Mouse (Mus musculus): ENCODE data around the gene 1110051M20Rik.

The 1110051M20Rik gene

DNA sequence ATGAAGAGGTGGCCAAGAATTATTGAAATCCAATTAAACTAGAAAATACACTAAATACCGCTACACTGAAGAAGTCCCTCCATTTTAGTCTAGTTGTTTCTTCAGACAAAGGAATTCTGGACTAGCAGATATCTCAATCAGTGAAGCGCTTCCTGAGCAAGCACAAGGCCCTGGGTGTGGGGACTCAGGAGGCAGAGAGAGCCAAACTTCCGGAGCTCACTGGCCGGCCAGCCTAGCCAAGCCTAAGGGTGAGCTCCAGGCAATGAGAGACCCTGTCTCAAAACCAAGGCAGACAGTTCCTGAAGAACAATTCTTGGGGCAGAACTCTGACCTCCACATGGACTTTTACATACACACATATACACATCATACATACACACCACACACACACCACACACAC is 95.6 kb downstream of the 1110051M20Rik start:
- DNase-seq (ENCODE audit: low spot score) = no peak

DNA sequence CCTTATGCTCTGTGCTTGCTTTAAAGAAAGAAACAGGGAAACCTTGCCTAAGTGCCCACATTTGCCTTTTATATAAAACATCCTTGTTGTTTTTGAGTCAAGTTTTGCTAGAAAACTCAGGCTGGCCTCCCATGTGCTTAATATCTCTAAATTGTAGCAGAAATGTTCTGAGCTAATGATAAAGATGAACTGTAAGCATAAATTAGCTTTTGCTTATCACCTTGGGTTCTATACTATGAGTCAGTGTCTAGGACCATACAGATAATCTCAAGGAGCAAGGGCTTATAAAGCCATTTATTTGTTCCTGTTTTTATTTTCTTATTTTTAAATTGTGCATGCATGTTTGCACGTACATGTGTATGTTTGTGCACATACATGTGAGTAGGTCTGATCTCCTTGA is 98.9 kb downstream of the 1110051M20Rik start:
- DNase-seq (ENCODE audit: low spot score) = no peak

DNA sequence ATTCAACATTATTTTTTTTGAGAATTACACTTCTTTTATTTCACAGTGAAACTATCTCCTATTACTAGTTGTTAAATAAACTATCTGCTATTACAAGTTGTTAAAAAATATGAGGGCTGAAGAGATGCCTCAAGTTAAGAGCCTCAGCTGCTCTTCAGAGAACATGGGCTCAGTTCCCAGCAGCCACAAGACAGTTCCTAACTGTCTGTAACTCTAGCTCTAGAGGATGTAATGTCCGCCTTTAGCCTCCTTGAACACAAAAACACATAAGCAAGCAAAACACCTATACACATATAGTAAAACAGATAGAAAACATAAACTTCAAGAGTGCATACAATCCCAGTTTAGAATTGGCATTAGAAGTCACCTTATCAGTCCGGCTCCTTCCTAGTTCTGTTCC is 104.9 kb downstream of the 1110051M20Rik start:
- no peak for DNase-seq (ENCODE audit: low spot score)

DNA sequence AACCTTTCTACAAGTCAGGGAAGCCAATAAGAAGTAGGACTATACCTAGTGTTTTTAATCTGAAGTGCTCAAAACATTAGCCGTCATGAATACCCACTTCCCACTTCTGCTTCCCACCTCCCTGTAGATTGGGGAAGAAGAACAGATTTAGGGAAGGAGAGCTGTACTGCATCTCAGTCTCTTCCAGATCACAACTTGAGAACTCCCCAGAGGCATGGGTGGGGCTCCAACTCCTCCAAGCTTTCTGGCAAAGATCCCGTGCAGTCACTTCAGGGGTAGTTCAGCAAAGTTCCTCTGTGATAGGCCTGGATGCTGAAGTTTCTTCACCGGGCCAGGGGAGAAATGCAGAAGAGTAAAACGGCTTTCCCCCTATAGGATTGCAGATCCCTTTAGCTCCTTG is 109.4 kb downstream of the 1110051M20Rik start:
- DNase-seq (ENCODE audit: low spot score) = no peak

DNA sequence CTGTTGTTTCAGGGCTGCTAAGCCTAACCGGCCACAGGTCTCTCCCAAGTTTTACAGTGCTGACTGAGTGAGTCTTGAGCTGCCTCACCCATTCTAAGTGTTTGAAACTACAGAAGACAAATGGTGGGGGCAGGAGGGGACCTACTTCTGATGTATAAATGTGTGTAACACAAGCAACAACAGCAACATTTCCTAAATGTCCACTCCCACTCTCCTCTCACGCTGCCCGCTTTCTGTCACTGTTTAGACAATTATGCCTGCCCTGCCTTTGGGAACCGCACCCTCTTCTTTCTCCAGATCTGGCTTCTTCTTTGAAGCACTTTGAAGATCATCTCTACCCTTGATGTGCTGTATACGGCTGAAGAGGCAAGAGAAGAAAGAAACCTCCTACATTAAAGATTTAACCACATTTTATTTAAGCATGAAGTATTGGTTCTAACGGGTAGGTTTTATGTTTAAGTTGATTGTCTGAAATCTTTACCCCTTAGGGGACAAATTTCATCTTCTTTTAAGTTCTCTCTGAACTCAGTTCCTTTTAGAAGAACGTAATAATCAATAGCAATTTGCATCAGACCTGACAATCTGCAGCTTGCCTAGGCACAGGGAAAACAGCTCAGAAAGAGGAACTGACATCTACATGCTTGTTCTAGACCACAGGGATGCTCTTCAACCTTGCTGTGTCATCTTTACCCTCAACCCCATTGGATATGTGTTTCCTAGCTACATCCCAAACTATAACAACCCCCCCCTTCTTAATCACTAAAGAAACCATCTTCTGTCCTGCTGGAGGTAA is 113.3 kb downstream of the 1110051M20Rik start:
- no peak for DNase-seq (ENCODE audit: low spot score)

DNA sequence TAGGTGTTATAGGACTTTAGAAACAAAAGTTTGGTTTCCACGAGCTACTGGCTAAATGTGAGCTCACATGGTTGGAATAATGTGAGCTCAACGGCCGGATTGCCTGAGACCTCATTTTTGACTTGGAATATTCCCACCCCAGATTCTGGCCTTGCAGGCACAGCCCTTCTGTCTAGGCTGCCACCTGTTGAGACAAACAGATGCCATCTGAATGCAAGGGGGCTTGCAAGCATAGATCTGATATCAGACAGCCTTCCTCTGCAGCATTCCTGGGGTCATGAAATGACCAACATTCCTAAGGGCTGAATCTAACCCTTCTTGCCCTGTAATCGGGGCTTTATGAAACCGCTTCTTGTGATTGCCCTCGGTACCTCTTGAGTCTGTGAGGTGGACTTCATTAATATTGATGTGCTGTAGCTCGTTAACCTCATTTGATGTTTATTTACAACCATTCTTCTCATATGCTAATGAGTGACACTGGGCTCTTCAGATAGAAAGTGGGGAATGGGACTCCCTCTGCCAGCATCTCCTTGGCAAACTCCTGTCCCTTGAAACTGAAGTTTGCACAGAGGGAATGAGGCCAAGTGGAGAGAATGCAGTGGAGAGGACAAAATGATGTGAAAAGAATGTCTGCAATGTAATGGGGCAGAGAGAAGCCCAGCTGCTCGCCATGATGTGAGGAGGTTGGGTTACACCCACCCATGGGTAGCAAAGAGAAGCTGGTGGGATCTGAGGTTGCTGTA is 114.3 kb downstream of the 1110051M20Rik start:
- no peak for DNase-seq (ENCODE audit: low spot score)

DNA sequence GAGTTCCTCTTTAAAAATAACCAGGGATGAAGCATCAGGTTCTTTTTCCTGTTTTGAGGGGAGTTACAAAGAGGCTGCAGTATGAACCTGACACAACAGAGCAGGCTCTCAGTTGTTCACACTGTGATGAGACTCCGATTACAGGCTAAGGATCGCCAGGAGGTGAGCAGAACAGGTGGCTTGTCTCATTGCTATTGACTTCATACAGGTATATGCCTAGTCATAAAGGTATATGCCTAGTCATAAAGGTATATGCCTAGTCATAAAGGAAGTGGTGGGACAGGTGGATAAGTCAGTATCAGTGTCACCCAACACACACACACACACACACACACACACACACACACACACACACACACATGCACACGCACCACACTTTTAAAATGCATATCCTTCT is 115.8 kb downstream of the 1110051M20Rik start:
- DNase-seq (ENCODE audit: low spot score) = no peak

DNA sequence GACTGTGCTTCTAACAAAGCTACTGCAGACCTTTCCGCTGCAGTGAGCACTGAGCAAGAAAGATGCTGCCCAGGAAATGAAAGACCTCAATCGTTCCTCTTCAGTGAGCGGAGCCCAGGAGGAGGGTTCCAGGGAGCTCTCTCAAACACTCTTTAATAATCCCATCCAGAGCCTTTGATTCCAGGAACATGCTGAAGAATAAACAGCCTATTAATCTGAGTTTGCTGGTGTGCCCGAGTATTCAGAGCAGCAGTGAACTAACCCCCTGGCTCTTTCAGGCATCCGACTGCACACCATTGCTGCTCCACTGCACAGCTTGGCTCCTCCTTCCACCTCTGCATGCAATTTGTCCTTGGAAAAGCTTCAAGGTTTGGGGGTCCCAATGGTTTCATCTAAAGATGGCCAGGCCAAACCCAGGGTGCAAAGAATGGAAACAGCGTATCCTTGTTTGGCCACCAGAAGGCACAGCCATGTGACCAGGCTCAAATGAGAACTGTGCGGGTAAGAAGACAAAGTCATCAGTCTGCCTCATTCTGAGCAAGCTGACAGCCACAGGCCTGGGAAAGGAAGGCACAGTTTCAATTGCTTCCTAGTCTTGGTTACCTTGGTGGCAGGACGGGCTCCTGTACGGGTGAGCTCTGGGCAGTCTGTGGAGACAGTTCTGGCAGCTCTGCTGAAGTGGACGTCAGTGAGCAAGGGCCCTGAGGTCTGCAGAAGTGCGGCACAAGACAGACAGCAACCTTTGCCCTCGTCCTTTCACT is 116.4 kb downstream of the 1110051M20Rik start:
- no peak for DNase-seq (ENCODE audit: low spot score)

DNA sequence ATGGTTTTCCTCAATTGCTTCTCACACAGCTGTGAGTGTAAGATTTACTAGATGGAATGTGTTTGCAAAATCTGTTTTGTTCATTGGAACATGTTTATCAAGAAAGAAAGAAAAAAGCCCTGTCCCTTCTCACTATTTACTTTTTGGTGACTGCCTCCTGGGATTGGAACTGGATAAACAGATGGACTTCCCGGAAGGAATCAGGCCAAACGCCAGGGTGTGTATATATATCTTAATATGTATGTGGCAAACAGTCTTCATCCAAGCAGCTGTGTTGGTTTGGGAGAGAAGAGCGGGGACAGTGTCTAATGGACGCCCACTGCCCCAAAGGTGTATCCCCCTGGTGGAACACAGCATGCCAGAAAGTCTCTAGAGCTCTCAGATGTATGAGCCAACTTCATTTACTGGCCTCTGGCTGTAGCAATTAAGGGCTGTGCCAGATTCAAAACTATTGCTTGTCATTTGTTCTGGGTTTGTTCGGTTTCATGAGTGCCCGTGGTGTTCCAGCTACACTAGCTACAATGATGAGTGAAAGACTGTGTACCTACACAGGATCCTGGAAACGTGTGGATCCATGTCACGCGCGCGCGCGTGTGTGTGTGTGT is 117.7 kb downstream of the 1110051M20Rik start:
- no peak for DNase-seq (ENCODE audit: low spot score)

DNA sequence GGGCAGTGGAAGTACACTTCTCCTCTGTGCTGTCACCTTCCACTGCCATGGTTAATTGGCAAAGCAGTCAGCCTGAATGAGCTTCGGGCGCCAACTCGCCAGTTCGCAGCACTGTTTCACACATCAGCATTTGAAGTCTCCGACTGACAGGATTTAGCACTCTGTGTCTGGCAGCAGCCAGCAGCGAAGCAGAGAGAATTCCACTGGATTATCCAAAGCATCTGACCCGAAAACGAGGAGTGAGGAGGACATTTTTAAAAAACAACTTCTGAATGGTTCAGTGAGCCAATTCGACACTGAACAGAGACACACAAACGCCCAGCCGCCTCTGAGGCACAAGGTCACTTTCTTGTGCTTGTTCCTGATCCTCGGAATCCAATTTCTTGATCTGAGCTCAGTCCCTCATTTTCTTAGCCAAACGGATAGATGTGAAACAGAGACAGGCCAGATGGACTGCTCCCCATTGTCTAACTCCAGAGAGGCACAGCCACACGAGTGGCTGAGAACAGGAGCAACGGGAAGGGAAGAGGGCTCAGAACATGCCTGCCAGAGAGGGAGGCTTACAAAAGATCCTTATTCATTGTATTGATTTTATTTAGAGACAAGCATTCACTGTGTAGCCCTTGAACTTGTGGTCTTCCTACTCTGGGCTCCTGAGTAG is 119.6 kb downstream of the 1110051M20Rik start:
- no peak for DNase-seq (ENCODE audit: low spot score)

DNA sequence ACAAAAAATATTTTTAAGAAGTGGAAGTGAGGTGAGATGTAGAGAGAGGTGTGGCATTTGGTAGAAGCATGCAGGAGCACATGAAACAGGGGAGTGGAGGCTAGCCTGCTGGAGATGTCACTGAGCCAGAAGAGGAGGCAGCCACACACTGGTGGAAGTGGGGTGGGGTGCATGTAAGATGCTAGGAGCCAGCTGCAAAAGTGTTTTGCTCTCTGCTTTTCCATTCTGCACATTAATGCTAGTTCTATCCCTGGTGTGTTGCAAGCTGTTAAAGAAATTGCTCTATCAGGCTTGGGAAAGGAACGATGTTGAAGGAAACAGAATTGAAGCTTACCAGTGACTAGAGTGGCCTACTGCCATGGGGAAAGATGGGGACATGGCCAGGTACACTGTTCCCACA is 120.2 kb downstream of the 1110051M20Rik start:
- DNase-seq (ENCODE audit: low spot score) = no peak

DNA sequence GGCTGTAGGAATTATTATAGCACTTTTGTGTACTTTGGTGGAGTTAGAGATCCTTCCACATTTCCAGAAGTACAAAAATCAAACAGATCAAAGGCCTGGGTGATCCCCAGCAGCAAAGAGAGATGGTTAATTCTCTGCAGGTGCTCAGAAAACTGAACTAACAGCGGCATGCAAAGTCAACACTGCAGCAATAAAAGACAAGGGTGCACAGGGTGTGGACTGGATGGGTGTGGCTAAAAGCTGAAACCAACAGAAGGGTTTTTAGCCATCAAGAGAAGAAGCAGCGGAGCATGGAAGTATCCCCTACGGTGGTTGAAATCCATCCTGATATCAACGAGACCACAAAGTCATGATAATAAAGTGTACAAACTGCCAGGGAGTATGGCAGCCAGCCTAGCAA is 122.0 kb downstream of the 1110051M20Rik start:
- no peak for DNase-seq (ENCODE audit: low spot score)

DNA sequence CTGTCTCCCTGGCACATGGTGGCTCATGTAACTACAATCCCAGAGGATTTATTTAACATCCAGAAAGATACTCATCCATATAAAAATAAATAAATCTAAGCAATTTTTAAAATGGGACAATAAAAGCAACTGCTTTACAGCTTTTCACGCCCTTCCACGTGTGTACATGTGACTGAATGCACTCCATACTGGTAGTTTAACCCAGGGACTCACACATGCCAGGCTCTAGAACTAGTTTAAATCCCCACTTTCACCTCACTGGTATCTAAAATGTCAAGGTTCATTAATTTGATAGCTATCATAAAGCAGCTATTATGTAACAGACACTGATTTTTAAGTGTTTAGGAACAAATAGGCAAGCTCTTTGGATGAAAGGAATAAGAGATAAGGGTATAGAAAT is 122.6 kb downstream of the 1110051M20Rik start:
- no peak for DNase-seq (ENCODE audit: low spot score)

DNA sequence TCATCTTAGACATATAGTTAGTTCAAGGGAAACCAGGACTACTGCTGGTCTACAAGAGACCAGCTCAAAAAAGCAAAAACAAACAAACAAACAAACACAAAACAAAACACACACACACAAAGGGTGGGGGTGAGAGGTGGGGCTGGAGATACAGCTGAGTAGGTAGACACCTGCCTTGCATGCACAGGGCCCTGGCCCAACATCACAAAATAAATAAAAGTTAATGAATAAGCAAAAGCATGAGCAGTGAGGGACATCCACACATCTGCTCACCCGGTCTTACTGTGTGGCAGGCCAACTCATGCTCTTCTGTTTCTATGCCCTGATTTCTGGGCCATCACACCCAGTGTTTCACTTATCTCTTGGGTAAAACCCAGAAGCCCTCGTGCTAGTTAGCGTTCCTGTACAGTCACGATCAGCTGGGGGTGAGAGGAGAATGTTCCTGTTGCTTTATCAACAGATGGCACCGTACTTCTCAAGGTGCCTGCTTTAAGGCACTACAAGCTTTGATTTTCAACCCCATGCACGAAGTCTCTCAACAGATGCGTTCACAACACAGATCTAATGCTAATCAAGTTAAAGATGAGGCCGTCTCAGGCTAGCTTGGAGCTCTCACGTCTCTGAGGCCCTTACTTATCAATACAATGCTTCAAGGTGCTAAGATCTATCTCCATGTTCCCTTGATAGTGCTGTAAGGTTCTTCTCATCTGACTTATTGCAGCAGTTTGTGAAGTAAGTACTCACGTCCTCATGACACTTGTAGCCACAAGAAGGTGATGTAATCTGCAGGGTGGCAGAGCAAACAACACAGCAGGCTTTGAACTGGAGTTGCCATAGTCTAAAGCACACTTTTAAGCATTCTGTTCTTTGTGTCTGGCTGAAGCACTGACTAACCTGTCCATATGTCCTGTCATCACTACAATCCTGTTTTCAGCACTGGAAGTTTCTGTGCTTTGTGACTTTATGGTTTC is 123.7 kb downstream of the 1110051M20Rik start:
- no peak for DNase-seq (ENCODE audit: low spot score)

DNA sequence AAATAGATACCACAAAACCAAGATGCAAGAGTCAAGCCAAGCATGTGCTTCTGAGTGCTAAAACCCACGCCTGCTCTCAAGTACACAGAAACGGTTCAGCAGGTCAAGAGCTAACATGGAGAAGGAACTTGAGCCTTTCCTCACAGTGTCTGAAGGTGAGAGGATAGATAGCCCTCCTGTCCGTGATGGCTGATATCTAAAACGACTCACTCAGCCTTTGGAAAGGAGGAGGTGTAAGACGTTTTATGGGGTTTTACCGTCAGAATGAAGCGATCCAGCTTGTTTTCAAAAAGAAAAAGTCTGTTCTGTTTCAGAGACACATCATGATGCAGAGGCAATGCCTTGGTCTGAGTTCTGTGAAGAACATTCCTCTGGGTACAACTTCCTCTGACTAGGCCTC is 130.3 kb downstream of the 1110051M20Rik start:
- no peak for DNase-seq (ENCODE audit: low spot score)

DNA sequence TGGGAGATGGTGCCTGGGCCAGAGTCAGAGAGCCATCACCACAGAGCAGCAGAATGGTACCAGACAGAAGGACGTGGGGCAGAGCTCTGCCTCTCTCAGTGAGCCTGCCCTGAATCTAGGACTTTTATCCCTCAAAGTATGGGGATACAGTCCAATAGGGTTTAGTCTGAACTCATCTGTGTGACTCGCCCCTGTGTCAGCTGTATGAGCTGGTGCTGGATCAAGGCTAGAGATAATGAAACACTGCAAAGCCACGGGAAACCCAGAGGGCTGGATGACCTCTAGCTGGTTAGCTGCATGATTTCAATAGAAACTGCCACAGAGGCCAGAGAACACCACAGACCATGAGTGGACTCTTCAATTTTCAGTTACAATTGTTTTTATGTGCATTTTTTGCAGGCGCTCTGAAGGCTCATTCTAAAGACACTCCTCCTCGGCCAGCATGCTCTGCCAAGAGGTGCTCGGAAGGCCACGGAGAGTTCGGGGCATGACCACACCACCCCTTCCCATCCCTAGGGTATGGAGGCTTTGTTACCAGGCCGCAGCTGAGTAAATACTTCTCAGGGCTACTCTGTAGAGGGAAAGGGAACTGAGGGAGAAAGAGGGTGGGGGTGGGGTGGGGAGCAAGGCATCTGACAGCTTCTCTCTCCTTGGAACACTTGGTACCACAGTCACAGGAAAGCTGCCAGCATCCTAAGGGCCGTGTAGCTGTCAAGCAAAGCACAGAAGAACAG is 131.8 kb downstream of the 1110051M20Rik start:
- no peak for DNase-seq (ENCODE audit: low spot score)

DNA sequence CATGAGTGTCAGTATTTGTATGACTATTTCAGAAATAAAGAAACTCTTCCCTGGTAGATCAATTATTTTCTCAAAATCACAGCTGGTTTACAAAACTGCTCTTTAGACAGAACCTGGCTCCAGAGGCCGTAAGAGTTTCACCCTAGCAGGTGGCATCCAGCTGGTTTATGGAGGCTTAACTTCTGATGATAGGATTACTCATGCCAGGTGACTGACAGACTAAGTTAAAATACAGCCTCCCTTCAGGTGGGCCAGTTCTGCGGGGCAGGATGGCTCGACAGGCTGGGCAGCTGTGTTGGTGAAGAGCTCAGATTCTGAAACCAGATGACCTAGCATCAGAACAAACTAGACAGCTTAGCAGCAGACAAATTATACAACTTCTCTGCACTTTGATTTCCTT is 135.0 kb downstream of the 1110051M20Rik start:
- DNase-seq (ENCODE audit: low spot score) = no peak

DNA sequence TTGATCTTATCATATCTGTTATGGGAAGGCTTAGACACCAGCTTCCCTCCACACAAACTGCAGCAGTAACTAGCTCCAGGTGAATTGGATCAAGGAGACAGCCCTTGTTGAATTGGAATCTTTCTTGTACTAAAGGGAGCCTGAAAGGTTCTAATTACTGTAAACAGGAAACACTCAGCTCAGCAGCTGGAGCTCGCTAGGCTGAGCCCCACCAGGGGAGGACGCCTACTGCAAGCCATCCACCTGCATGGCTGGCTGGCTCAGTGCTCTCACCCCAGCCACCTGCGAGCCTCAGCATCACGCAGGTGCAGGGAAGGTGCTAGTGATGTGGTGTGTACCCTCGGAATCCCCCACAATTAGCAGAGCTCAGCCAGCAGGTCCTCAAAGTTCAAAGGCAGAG is 135.8 kb downstream of the 1110051M20Rik start:
- DNase-seq (ENCODE audit: low spot score) = peak; percentile 0

DNA sequence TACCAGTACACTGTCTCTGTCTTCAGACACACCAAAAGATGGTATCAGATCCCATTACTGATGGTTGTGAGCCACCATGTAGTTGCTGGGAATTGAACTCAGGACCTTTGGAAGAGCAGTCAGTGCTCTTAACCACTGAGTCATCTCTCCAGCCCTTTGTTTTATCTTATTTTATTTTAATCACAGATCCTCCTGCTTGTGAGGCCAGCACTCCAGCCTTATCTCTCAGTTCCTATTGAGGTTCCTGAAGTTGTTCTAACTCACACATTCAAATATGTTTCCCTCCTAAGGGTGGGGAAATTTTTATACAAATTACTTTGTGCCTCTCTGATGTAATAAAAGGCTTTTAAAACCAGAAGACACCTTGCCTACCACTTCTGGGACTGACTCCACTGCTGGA is 137.9 kb downstream of the 1110051M20Rik start:
- DNase-seq (ENCODE audit: low spot score) = no peak

DNA sequence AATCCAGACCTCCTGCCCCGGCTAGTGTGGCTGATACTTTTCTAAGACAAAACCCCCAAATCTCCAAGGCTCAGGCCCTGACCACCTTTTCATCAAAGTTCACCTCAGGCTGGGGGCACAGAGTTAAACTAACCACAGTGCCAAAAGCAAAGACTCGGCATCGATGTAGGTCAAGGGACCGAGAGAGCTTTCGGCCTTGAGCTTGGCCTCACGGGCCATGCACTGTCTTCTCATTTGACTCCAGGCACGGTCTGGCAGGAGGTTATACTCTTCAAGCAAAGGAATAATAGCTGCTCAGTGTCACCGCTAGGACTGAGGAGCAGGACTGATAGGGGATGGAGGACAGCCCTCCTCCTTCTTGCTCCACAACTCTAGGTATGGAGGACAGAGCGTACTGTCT is 138.6 kb downstream of the 1110051M20Rik start:
- DNase-seq (ENCODE audit: low spot score) = no peak

Data from T-cell, adult 2 months (primary cell).